Mouse (Mus musculus) mouse trophoblast stem cell (cell line): ENCODE data around the gene Bbx.

Experiments
- in situ Hi-C, 2 experiments: fragments of 300-500 bp; cut with MseI, MboI; formaldehyde crosslinking; loops; 2 replicates in 1 of 2; 3 replicates in 1 of 2; pipeline ENCODE4 v1.15.1; 2025

Bbx gene

GRCm38 (mm10) chr16:50432062-50432878 is at the start of gene Bbx:
Bbx (minus strand) TSS chr16:50432390.
- in situ Hi-C loops, result no loop called here

- in situ Hi-C loops, result no loop called here
These were observed 49.7 kb upstream of the Bbx start for GRCm38 (mm10) chr16:50481892-50482291.

- in situ Hi-C loops, result no loop called here
These were observed 49.2 kb upstream of the Bbx start for GRCm38 (mm10) chr16:50481341-50481740.

- in situ Hi-C loops, result no loop called here
These were observed 46.5 kb upstream of the Bbx start for GRCm38 (mm10) chr16:50478695-50479094.

- in situ Hi-C loops, result no loop called here
These were observed 45.4 kb upstream of the Bbx start for GRCm38 (mm10) chr16:50477628-50478027.

- in situ Hi-C loops, result no loop called here
These were observed 30.2 kb upstream of the Bbx start for GRCm38 (mm10) chr16:50462226-50462870.

- in situ Hi-C loops, result no loop called here
These were observed 27.0 kb upstream of the Bbx start for GRCm38 (mm10) chr16:50459146-50459545.

- in situ Hi-C loops, result no loop called here
These were observed 23.9 kb upstream of the Bbx start for GRCm38 (mm10) chr16:50456053-50456452.

- in situ Hi-C loops, result no loop called here
These were observed 16.9 kb upstream of the Bbx start for GRCm38 (mm10) chr16:50449086-50449485.

GRCm38 (mm10) chr16:50445014-50445413 is 12.8 kb upstream of the Bbx start:
- in situ Hi-C loops, result no loop called here

- in situ Hi-C loops, result no loop called here
These were observed 6.6 kb upstream of the Bbx start for GRCm38 (mm10) chr16:50438816-50439215.

GRCm38 (mm10) chr16:50437788-50438187 is 5.6 kb upstream of the Bbx start:
- in situ Hi-C loops, result no loop called here

GRCm38 (mm10) chr16:50437331-50437730 is 5.1 kb upstream of the Bbx start:
- in situ Hi-C loops, result no loop called here

GRCm38 (mm10) chr16:50431011-50431981 is 894 bp downstream of the Bbx start:
- in situ Hi-C loops, result no loop called here

- in situ Hi-C loops, result no loop called here
These were observed 1.7 kb downstream of the Bbx start for GRCm38 (mm10) chr16:50430515-50430877.

GRCm38 (mm10) chr16:50429692-50430514 is 2.3 kb downstream of the Bbx start:
- in situ Hi-C loops, result loop anchor here in 1 of 2 experiments (5.0 kb wide), 1 partner anchor 97 kb away; no protein-coding TSS in a partner anchor

GRCm38 (mm10) chr16:50428871-50429691 is 3.1 kb downstream of the Bbx start:
- in situ Hi-C loops, result loop anchor here in 1 of 2 experiments (5.0 kb wide), 1 partner anchor 98 kb away; no protein-coding TSS in a partner anchor

- in situ Hi-C loops, result no loop called here
These were observed 12.1 kb downstream of the Bbx start for GRCm38 (mm10) chr16:50420130-50420529.

GRCm38 (mm10) chr16:50415406-50415805 is 16.8 kb downstream of the Bbx start:
- in situ Hi-C loops, result no loop called here

- in situ Hi-C loops, result no loop called here
These were observed 29.3 kb downstream of the Bbx start for GRCm38 (mm10) chr16:50402851-50403250.
